Mouse (Mus musculus): ENCODE data around the gene Srsf4. TPM values are rescaled to one million over a fixed set of nuclear protein-coding genes. Genes with fewer than 3 reads are reported as not detected.

Srsf4 gene
- total and polyA plus RNA-seq, 3 experiments = 53.7 to 163 TPM; not detected in 1

- no peak for TF ChIP-seq HCFC1 (IDR thresholded peaks at IDR 0.05; ENCODE audit: low read depth, low read length)
Observed at GRCm38 (mm10) chr4:131848082-131848481, 25.3 kb upstream of the Srsf4 start (continued).

GRCm38 (mm10) chr4:131849986-131850638 lies 23.3 kb upstream of the Srsf4 start:
- Histone ChIP-seq H3K9me3 (replicated peaks; ENCODE audit: insufficient read depth, low read length) (no peaks in the 10 kb centered on the region), H3K79me2 (ENCODE audit: control insufficient read depth, insufficient read depth, low read length, poor library complexity) (peaks cover 1% of the 10 kb centered on the region; the same call in 1 of the 2 replicates), H3K9ac (ENCODE audit: control insufficient read depth, low read depth, low read length, poor library complexity, severe bottlenecking) (no peak overlapping the region), H3K36me3 (ENCODE audit: control insufficient read depth in 1 of 2, insufficient read depth in 2 of 2, low read length in 2 of 2) (0 out of 4 replicates have a peak, but pooled peaks cover 0 to 3% of the 10 kb centered on the region in 2 experiments), H3K27me3 (ENCODE audit: control insufficient read depth in 1 of 2, insufficient read depth in 2 of 2, low read length in 2 of 2) (no peaks in the 10 kb centered on the region), H3K27ac (ENCODE audit: control insufficient read depth, low read depth, low read length) (no peak overlapping the region), H3K4me1 (ENCODE audit: control insufficient read depth in 1 of 2, insufficient read depth in 2 of 2, low read length in 2 of 2) (no peaks in the 10 kb centered on the region), H3K4me3 (ENCODE audit: control insufficient read depth in 1 of 2, insufficient read depth in 1 of 2, low read depth in 2 of 2, low read length in 2 of 2) (no peak overlapping the region)
- DNase-seq (ENCODE audit: low read depth, low spot score) = no peak
- TF ChIP-seq CHD2 (IDR thresholded peaks at IDR 0.05; ENCODE audit: low read length) (no peak), MYC (IDR thresholded peaks at IDR 0.05; ENCODE audit: low read depth, low read length) (no peak), TBP (IDR thresholded peaks at IDR 0.05; ENCODE audit: low read depth, low read length) (no peak), USF2 (IDR thresholded peaks at IDR 0.05; ENCODE audit: borderline replicate concordance in 1 of 2, insufficient read depth in 1 of 2, low read depth in 1 of 2, low read length in 2 of 2) (no peak), ZMIZ1 (IDR thresholded peaks at IDR 0.05; ENCODE audit: low read depth, low read length) (no peak), MEF2A (IDR thresholded peaks at IDR 0.05; ENCODE audit: extremely low read depth, insufficient replicate concordance, low read depth, low read length, poor library complexity, severe bottlenecking) (no peak), ZKSCAN1 (IDR thresholded peaks at IDR 0.05; ENCODE audit: low read depth, low read length) (no peak)

DNA sequence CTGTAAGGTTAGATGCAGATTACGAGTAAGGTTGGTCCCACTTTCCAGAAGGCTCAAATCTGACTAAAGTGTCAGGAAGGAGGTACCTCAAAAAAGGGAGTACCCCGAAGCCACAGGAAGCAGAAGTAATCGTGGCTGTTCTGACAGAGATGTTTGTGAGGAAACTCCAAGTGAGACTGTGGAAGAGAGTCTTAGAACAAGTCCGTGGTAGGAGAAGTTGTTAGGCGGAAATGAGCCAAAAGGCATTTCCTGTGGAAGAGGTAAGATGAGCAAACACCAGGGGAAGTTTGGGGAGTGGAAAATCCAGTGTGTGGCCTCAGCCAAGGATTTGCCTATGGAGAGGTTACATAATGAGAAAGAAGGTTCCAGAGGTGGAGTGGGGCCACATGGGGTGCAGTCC lies 18.5 kb upstream of the Srsf4 start:
- Histone ChIP-seq H3K79me2 (ENCODE audit: control insufficient read depth, insufficient read depth, low read length, poor library complexity) (no peaks in the 10 kb centered on the region), H3K27me3 (ENCODE audit: control insufficient read depth in 1 of 2, insufficient read depth in 2 of 2, low read length in 2 of 2) (no peaks in the 10 kb centered on the region), H3K4me3 (ENCODE audit: control insufficient read depth in 1 of 2, insufficient read depth in 1 of 2, low read depth in 2 of 2, low read length in 2 of 2) (no peak overlapping the region), H3K9ac (ENCODE audit: control insufficient read depth, low read depth, low read length, poor library complexity, severe bottlenecking) (no peak overlapping the region), H3K27ac (ENCODE audit: control insufficient read depth, low read depth, low read length) (no peak overlapping the region), H3K4me1 (ENCODE audit: control insufficient read depth in 1 of 2, insufficient read depth in 2 of 2, low read length in 2 of 2) (no peaks in the 10 kb centered on the region), H3K36me3 (ENCODE audit: control insufficient read depth in 1 of 2, insufficient read depth in 2 of 2, low read length in 2 of 2) (no peaks in the 10 kb centered on the region; a peak in 1 of 4 replicates), H3K9me3 (replicated peaks; ENCODE audit: insufficient read depth, low read length) (no peaks in the 10 kb centered on the region)
- no peak for TF ChIP-seq RCOR1 (IDR thresholded peaks at IDR 0.05; ENCODE audit: low read depth, low read length)
- TF ChIP-seq ETS1 (IDR thresholded peaks at IDR 0.05; ENCODE audit: low read depth, low read length) = no peak
- TF ChIP-seq ZKSCAN1 (IDR thresholded peaks at IDR 0.05; ENCODE audit: low read depth, low read length) = no peak
- no peak for TF ChIP-seq MYC (IDR thresholded peaks at IDR 0.05; ENCODE audit: low read depth, low read length)
- no peak for TF ChIP-seq NELFE (IDR thresholded peaks at IDR 0.05; ENCODE audit: low read depth, low read length)
- no peak for TF ChIP-seq CTCF (IDR thresholded peaks at IDR 0.05 in 2 of 3, conservative IDR thresholded peaks at IDR 0.05 in 1 of 3; ENCODE audit: control insufficient read depth in 1 of 3, insufficient read depth in 1 of 3, low read depth in 2 of 3, low read length in 3 of 3, poor library complexity in 1 of 3, severe bottlenecking in 1 of 3)
- TF ChIP-seq ZMIZ1 (IDR thresholded peaks at IDR 0.05; ENCODE audit: low read depth, low read length) = no peak
- TF ChIP-seq MEF2A (IDR thresholded peaks at IDR 0.05; ENCODE audit: extremely low read depth, insufficient replicate concordance, low read depth, low read length, poor library complexity, severe bottlenecking) = no peak
- TF ChIP-seq CHD1 (IDR thresholded peaks at IDR 0.05; ENCODE audit: low read depth, low read length) = no peak
- TF ChIP-seq MXI1 (IDR thresholded peaks at IDR 0.05; ENCODE audit: low read depth, low read length) = no peak
- TF ChIP-seq GATA1 (IDR thresholded peaks at IDR 0.05; ENCODE audit: low read depth, low read length) = no peak
- no peak for TF ChIP-seq CHD2 (IDR thresholded peaks at IDR 0.05; ENCODE audit: low read length)
- DNase-seq (ENCODE audit: low read depth, low spot score) = no peak
